Mouse (Mus musculus) R1 (cell line): Measurements from ENCODE around the gene Cdh11.
A peak's percentile ranks its signal among the peaks of the same experiment; 100 is the strongest.

Experiments used
- DNase-seq: peaks from one replicate; pipeline ENCODE4 v3.0.0-alpha.2; 2018; ENCODE audit warnings: low read depth, low spot score

Gene Cdh11

GRCm38 (mm10) chr8:102785592-102786416 lies at the start of gene Cdh11:
Gene Cdh11 (minus strand): TSS chr8:102785642.
- DNase-seq = peak; percentile 3

GRCm38 (mm10) chr8:102813959-102814358 lies 28.5 kb upstream of the Cdh11 start:
- no peak for DNase-seq

- DNase-seq = peak; percentile 33
Measured at GRCm38 (mm10) chr8:102790303-102790702, 4.9 kb upstream of the Cdh11 start.

GRCm38 (mm10) chr8:102786467-102787360 lies 1.3 kb upstream of the Cdh11 start:
- DNase-seq = peak; percentile 17

GRCm38 (mm10) chr8:102784835-102785455 lies 497 bp downstream of the Cdh11 start:
- peak; percentile 29 for DNase-seq

GRCm38 (mm10) chr8:102783821-102784591 lies 1.4 kb downstream of the Cdh11 start:
- DNase-seq = peak; percentile 44

- DNase-seq = no peak
Measured at GRCm38 (mm10) chr8:102782707-102783489, 2.5 kb downstream of the Cdh11 start.

- DNase-seq = peak; percentile 69
Measured at GRCm38 (mm10) chr8:102780899-102781298, 4.5 kb downstream of the Cdh11 start.

GRCm38 (mm10) chr8:102774594-102774993 lies 10.8 kb downstream of the Cdh11 start:
- DNase-seq = no peak

GRCm38 (mm10) chr8:102771456-102771855 lies 14.0 kb downstream of the Cdh11 start:
- no peak for DNase-seq

- no peak for DNase-seq
Measured at GRCm38 (mm10) chr8:102753839-102754238, 31.6 kb downstream of the Cdh11 start.

GRCm38 (mm10) chr8:102742940-102743339 lies 42.5 kb downstream of the Cdh11 start:
- no peak for DNase-seq

GRCm38 (mm10) chr8:102742008-102742591 lies 43.3 kb downstream of the Cdh11 start:
- no peak for DNase-seq

- DNase-seq = no peak
Measured at GRCm38 (mm10) chr8:102740963-102741362, 44.5 kb downstream of the Cdh11 start.

- DNase-seq = no peak
Measured at GRCm38 (mm10) chr8:102738961-102739487, 46.4 kb downstream of the Cdh11 start.

- DNase-seq = no peak
Measured at GRCm38 (mm10) chr8:102738395-102738794, 47.0 kb downstream of the Cdh11 start.

- DNase-seq = no peak
Measured at GRCm38 (mm10) chr8:102734419-102734818, 51.0 kb downstream of the Cdh11 start.

GRCm38 (mm10) chr8:102726206-102726935 lies 59.1 kb downstream of the Cdh11 start:
- DNase-seq = no peak

GRCm38 (mm10) chr8:102725496-102725895 lies 59.9 kb downstream of the Cdh11 start:
- no peak for DNase-seq
